Mouse (Mus musculus): ENCODE measurements around the gene Wbp2. TPM values are rescaled to one million over a fixed set of nuclear protein-coding genes. Genes with fewer than 3 reads are reported as not detected.
A peak's percentile ranks its signal among the peaks of the same experiment; 100 is the strongest.

The Wbp2 gene
- polyA plus RNA-seq, 1 experiment from 2014 or later, result 63.3 TPM

GRCm38 (mm10) chr11:116076266-116076540 is 10.6 kb downstream of the Wbp2 start:
- no peak for ATAC-seq
- peak overlapping the region; percentile 59 for H3K4me3 ChIP-seq (ENCODE audit: low read depth, low read length)
- WGBS (ENCODE audit: insufficient replicate concordance), result 49% methylated on average over 7 of the region's 7 CpGs
- H3K9me3 ChIP-seq (ENCODE audit: low read length), result no peaks in the 10 kb centered on the region
- H3K36me3 ChIP-seq (replicated peaks; ENCODE audit: insufficient read depth, low read length), result peaks cover 26% of the 10 kb centered on the region
- H3K4me1 ChIP-seq (ENCODE audit: insufficient read depth), result peaks cover 31% of the 10 kb centered on the region
- H3K27ac ChIP-seq (ENCODE audit: low read depth), result peak overlapping the region; percentile 95
- no peak for DNase-seq
- H3K4me2 ChIP-seq (ENCODE audit: low read depth, low read length), result peak overlapping the region; percentile 77
- TF ChIP-seq EP300 (IDR thresholded peaks at IDR 0.05; ENCODE audit: low read depth), result no peak
- no peak for TF ChIP-seq CTCF (IDR thresholded peaks at IDR 0.05; ENCODE audit: low read depth)
- H3K9ac ChIP-seq (replicated peaks), result peak overlapping the region; percentile 71
- no peaks in the 10 kb centered on the region for H3K27me3 ChIP-seq (ENCODE audit: insufficient read depth, low read length)

- peaks cover 21% of the 10 kb centered on the region for H3K36me3 ChIP-seq (replicated peaks; ENCODE audit: insufficient read depth, low read length)
- H3K4me3 ChIP-seq (ENCODE audit: low read depth, low read length), result no peak overlapping the region; the same call in 1 of the 2 replicates
- H3K9ac ChIP-seq (replicated peaks), result peak overlapping the region; percentile 71; the same call in 1 of the 2 replicates
- DNase-seq, result no peak
- H3K4me2 ChIP-seq (ENCODE audit: low read depth, low read length), result peak overlapping the region; percentile 77
- no peaks in the 10 kb centered on the region for H3K27me3 ChIP-seq (ENCODE audit: insufficient read depth, low read length)
- peaks cover 31% of the 10 kb centered on the region for H3K4me1 ChIP-seq (ENCODE audit: insufficient read depth)
- TF ChIP-seq EP300 (IDR thresholded peaks at IDR 0.05; ENCODE audit: low read depth) (no peak), CTCF (IDR thresholded peaks at IDR 0.05; ENCODE audit: low read depth) (peak; percentile 42)
- no peaks in the 10 kb centered on the region for H3K9me3 ChIP-seq (ENCODE audit: low read length)
- no peak for ATAC-seq
- WGBS (ENCODE audit: insufficient replicate concordance), result 50% methylated on average over 20 of the region's 20 CpGs
- H3K27ac ChIP-seq (ENCODE audit: low read depth), result peak overlapping the region; percentile 95
Measured at GRCm38 (mm10) chr11:116075539-116076265, 11.1 kb downstream of the Wbp2 start.

- TF ChIP-seq CTCF (IDR thresholded peaks at IDR 0.05; ENCODE audit: low read depth), result no peak
- no peak for TF ChIP-seq EP300 (IDR thresholded peaks at IDR 0.05; ENCODE audit: low read depth)
- Histone ChIP-seq H3K4me3 (ENCODE audit: low read depth, low read length) (no peak overlapping the region), H3K4me1 (ENCODE audit: insufficient read depth) (peaks cover 31% of the 10 kb centered on the region), H3K9me3 (ENCODE audit: low read length) (no peaks in the 10 kb centered on the region), H3K4me2 (ENCODE audit: low read depth, low read length) (no peak overlapping the region), H3K9ac (replicated peaks) (no peak overlapping the region), H3K27ac (ENCODE audit: low read depth) (no peak overlapping the region), H3K36me3 (replicated peaks; ENCODE audit: insufficient read depth, low read length) (peaks cover 9% of the 10 kb centered on the region), H3K27me3 (ENCODE audit: insufficient read depth, low read length) (no peaks in the 10 kb centered on the region)
- WGBS (ENCODE audit: insufficient replicate concordance), result 52% methylated on average over 7 of the region's 7 CpGs
- DNase-seq, result no peak
- no peak for ATAC-seq
Measured at GRCm38 (mm10) chr11:116074436-116074991, 12.3 kb downstream of the Wbp2 start.

DNA sequence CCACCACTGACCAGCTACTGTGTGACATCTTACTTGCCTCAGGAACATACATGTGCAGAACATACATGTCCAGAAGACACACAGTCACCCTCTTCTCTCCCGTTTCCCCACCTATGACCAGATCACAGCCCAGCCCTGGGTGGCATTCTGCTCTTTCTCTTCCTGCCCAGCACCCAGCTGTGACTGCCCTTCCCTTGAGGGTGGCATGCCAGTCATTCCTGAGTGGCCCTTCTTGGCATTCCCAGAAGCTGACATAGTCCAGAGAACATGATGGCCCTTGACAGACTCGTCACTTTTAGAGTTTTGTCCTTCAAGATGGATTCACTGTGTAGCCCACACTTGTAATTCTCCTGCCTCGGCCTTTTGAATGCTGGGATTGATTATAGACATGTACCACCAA is 14.2 kb downstream of the Wbp2 start:
- 89% methylated on average over 3 of the region's 3 CpGs for WGBS (ENCODE audit: insufficient replicate concordance)
- H3K27me3 ChIP-seq (ENCODE audit: insufficient read depth, low read length), result no peaks in the 10 kb centered on the region

DNA sequence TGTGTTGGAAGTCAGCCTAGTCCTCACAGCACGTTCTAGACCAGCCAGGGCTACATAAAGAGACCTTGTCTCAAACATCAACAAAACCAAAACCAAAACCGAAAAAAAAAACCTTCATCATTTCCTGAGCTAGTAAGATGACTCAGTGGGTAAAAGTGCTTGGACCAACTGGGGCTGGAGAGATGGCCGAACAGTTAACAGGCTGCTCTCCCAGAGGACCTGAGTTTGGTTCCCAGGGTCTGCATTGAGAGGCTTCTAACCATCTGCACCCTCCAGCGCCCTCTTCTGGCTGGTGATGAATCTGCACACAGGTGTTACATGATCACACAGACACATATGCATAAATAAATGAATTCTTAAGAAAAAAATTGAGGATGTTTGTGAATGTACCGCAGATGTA is 15.3 kb downstream of the Wbp2 start:
- WGBS (ENCODE audit: insufficient replicate concordance), result 49% methylated on average over 5 of the region's 5 CpGs
- H3K4me3 ChIP-seq (ENCODE audit: low read depth, low read length), result no peak overlapping the region
- no peaks in the 10 kb centered on the region for H3K36me3 ChIP-seq (replicated peaks; ENCODE audit: insufficient read depth, low read length)
- no peak overlapping the region for H3K27ac ChIP-seq (ENCODE audit: low read depth)
- H3K4me1 ChIP-seq (ENCODE audit: insufficient read depth), result peaks cover 9% of the 10 kb centered on the region; the same call in 1 of the 2 replicates
- no peaks in the 10 kb centered on the region for H3K27me3 ChIP-seq (ENCODE audit: insufficient read depth, low read length)
- H3K4me2 ChIP-seq (ENCODE audit: low read depth, low read length), result no peak overlapping the region
- H3K9ac ChIP-seq (replicated peaks), result no peak overlapping the region
- H3K9me3 ChIP-seq (ENCODE audit: low read length), result no peaks in the 10 kb centered on the region
- ATAC-seq (no peak), DNase-seq (peak; percentile 72)
- TF ChIP-seq CTCF (IDR thresholded peaks at IDR 0.05; ENCODE audit: low read depth) (peak; percentile 72), EP300 (IDR thresholded peaks at IDR 0.05; ENCODE audit: low read depth) (no peak)

More for the DNA sequence above, 14.2 kb downstream of the Wbp2 start:
- DNase-seq (no peak), ATAC-seq (no peak)
- no peak for TF ChIP-seq CTCF (IDR thresholded peaks at IDR 0.05; ENCODE audit: low read depth)
- no peak for TF ChIP-seq EP300 (IDR thresholded peaks at IDR 0.05; ENCODE audit: low read depth)
- H3K9ac ChIP-seq (replicated peaks), result no peak overlapping the region
- no peak overlapping the region for H3K4me2 ChIP-seq (ENCODE audit: low read depth, low read length)
- no peak overlapping the region for H3K4me3 ChIP-seq (ENCODE audit: low read depth, low read length)
- no peak overlapping the region for H3K27ac ChIP-seq (ENCODE audit: low read depth)
- peaks cover 19% of the 10 kb centered on the region for H3K4me1 ChIP-seq (ENCODE audit: insufficient read depth)
- no peaks in the 10 kb centered on the region for H3K36me3 ChIP-seq (replicated peaks; ENCODE audit: insufficient read depth, low read length)
- H3K9me3 ChIP-seq (ENCODE audit: low read length), result no peaks in the 10 kb centered on the region

DNA sequence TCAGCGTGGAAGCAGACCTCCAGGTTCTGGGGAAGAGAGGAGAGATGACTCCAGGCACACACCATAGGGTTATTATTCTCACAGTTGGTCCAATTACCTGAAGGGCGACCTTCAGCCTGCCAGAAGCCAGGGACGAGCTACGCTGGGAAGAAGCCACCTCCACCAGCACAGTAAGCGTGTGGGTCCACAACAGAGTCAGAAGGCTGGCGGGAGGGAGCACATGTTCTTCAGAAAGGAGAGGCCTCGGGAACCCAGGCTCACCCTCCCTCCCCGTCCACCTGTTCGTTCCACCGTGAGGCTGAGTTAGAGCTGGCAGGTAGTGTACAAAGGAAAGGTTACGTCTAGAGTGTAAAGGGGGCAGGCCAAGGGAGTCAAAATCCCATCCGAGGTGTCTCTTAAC is 21.4 kb downstream of the Wbp2 start:
- Histone ChIP-seq H3K4me2 (ENCODE audit: low read depth, low read length) (no peak overlapping the region), H3K27me3 (ENCODE audit: insufficient read depth, low read length) (no peaks in the 10 kb centered on the region), H3K9ac (replicated peaks) (no peak overlapping the region), H3K9me3 (ENCODE audit: low read length) (no peaks in the 10 kb centered on the region), H3K4me3 (ENCODE audit: low read depth, low read length) (no peak overlapping the region), H3K36me3 (replicated peaks; ENCODE audit: insufficient read depth, low read length) (peaks cover 18% of the 10 kb centered on the region), H3K4me1 (ENCODE audit: insufficient read depth) (no peaks in the 10 kb centered on the region), H3K27ac (ENCODE audit: low read depth) (no peak overlapping the region)
- no peak for ATAC-seq
- no peak for TF ChIP-seq CTCF (IDR thresholded peaks at IDR 0.05; ENCODE audit: low read depth)
- no peak for TF ChIP-seq EP300 (IDR thresholded peaks at IDR 0.05; ENCODE audit: low read depth)
- DNase-seq, result no peak
- 86% methylated on average over 12 of the region's 12 CpGs for WGBS (ENCODE audit: insufficient replicate concordance)
